Mouse (Mus musculus): ENCODE measurements around the gene Gm10340.
"Not testable (repeated sequence)": the region's sequence is repeated elsewhere in the genome, so short reads cannot be mapped to it uniquely, and the experiment has no call there.

Gm10340 gene

GRCm38 (mm10) chr14:3133697-3134096 lies at the start of gene Gm10340:
Gm10340 (plus strand) TSS chr14:3133997.
- not testable (repeated sequence) for DNase-seq (ENCODE audit: low spot score)

GRCm38 (mm10) chr14:3116051-3116450 lies 17.7 kb upstream of the Gm10340 start:
- DNase-seq (ENCODE audit: low spot score), result not testable (repeated sequence)

- DNase-seq (ENCODE audit: low spot score), result not testable (repeated sequence)
These were observed 54.2 kb downstream of the Gm10340 start, which contains the start of gene Gm5795 for GRCm38 (mm10) chr14:3187955-3188354. Gm5795 (plus strand) TSS chr14:3188255.

Measured in c-Kit-positive CD71-positive TER-119-positive erythroid progenitor cells, embryonic 14.5 days (primary cell).